Mouse (Mus musculus) left cerebral cortex, adult 11 months (tissue): ENCODE measurements at regions not wholly inside any gene's neighbourhood (a gene's known extent, or its start where the extent isn't known, plus 50 kb on each side); places are given as distances from the start of the nearest gene placed in this dataset.

Source experiments
- DNase-seq: peaks from one replicate; pipeline ENCODE4 v3.0.0; 2022; ENCODE audit warnings: low spot score

GRCm38 (mm10) chr12:5552607-5553006, 177.1 kb upstream of the Klhl29 start:
- DNase-seq: no peak

GRCm38 (mm10) chr12:5551901-5552300, 176.4 kb upstream of the Klhl29 start:
- DNase-seq: no peak

GRCm38 (mm10) chr12:5549796-5550195, 174.3 kb upstream of the Klhl29 start:
- DNase-seq: no peak

GRCm38 (mm10) chr12:5547698-5548097, 172.2 kb upstream of the Klhl29 start:
- DNase-seq: no peak

GRCm38 (mm10) chr12:5542701-5543100, 167.2 kb upstream of the Klhl29 start:
- no peak for DNase-seq

GRCm38 (mm10) chr12:5496299-5496698, 120.8 kb upstream of the Klhl29 start:
- no peak for DNase-seq

- DNase-seq: no peak
Observed at GRCm38 (mm10) chr12:5494657-5495512, 119.4 kb upstream of the Klhl29 start.

- DNase-seq: no peak
Observed at GRCm38 (mm10) chr12:5464250-5464899, 88.9 kb upstream of the Klhl29 start.

GRCm38 (mm10) chr12:5453157-5453556, 77.7 kb upstream of the Klhl29 start:
- DNase-seq: no peak

- no peak for DNase-seq
Observed at GRCm38 (mm10) chr12:5443730-5444129, 68.2 kb upstream of the Klhl29 start.

- no peak for DNase-seq
Observed at GRCm38 (mm10) chr12:5443091-5443531, 67.6 kb upstream of the Klhl29 start.

- no peak for DNase-seq
Observed at GRCm38 (mm10) chr12:5442679-5443078, 67.2 kb upstream of the Klhl29 start.

- DNase-seq: no peak
Observed at GRCm38 (mm10) chr12:5440482-5440881, 65.0 kb upstream of the Klhl29 start.

GRCm38 (mm10) chr12:5435876-5436275, 60.4 kb upstream of the Klhl29 start:
- no peak for DNase-seq

- DNase-seq: no peak
Observed at GRCm38 (mm10) chr12:5434060-5434459, 58.6 kb upstream of the Klhl29 start.

GRCm38 (mm10) chr12:5432688-5433087, 57.2 kb upstream of the Klhl29 start:
- no peak for DNase-seq

GRCm38 (mm10) chr12:5428733-5429132, 53.3 kb upstream of the Klhl29 start:
- no peak for DNase-seq
